Mouse (Mus musculus): Measurements from ENCODE around the gene Pcp4.

GRCm38 (mm10) chr16:96472361-96472760 lies 5.0 kb downstream of the Pcp4 start:
- no peak for TF ChIP-seq CTCF (IDR thresholded peaks at IDR 0.05; ENCODE audit: control insufficient read depth, insufficient read depth, low read length)
- no peak for TF ChIP-seq POLR2A (IDR thresholded peaks at IDR 0.05; ENCODE audit: borderline replicate concordance, control insufficient read depth, low read depth, low read length)
